Mouse (Mus musculus) thymus, postnatal 36 days (tissue): ENCODE data around the gene Ybx1.

Source experiments
- DNase-seq, 2 experiments: peaks; one replicate each; pipeline ENCODE4 v3.0.0; 2022; ENCODE audit warnings: mixed read lengths in 2 of 2

The Ybx1 gene

DNA sequence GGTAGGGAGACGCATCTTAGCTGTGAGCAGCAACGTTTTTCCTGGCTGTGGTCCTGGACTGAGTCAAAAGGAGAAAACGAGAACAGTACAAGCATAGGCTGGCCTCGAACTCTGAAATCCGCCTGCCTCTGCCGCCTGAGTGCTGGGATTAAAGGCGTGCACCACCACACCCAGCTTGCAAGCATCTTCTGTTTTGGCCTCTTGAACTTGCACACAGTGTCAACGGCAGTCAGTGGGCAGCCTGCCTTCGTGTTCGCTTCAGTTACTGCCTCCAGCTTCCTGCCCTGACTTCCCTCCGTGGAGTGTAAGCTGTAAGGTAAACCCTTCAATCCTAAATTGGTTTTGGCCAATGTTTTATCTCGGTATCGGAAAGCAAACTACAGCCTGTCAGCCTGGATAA is 27.8 kb downstream of the Ybx1 start:
- no peak for DNase-seq

DNA sequence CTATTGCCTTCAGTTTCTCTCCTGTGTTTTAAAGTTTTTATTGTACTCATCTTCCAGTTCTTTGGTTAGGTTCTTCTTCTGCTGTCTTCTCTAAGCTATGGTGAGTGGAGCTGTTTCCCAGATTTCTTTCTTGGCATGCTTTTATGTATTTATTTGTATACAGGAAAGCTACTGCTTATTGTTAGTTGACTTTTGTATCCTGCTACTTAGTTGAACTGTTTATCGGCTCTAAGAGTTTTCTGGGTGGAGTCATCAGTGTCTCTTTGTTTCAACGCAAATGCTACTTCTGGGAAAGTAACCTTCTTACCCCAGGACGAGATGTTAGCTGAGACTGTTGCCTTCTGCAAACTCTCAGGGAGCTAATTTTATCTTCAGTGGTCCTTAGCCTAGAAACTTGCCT is 30.9 kb downstream of the Ybx1 start:
- DNase-seq, result no peak

DNA sequence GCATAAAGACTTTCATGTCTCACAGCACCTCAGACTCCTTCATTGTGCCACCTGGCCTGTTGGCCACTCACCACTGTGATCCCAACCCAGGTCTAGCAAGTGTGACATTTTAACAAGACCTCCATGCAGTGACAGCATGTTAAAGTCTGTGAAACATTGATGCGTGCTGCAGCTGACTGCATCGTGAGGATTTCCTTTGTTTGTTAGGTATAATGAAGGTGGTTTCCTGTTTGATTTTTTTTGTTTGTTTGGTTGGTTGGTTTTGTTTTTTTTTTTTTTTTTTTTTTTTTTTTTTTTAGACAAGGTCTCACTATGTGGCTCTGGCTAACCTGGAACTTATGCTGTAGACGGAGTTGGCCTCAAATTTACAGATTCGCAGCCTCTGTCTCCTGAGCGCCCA is 31.9 kb downstream of the Ybx1 start:
- DNase-seq, result no peak

DNA sequence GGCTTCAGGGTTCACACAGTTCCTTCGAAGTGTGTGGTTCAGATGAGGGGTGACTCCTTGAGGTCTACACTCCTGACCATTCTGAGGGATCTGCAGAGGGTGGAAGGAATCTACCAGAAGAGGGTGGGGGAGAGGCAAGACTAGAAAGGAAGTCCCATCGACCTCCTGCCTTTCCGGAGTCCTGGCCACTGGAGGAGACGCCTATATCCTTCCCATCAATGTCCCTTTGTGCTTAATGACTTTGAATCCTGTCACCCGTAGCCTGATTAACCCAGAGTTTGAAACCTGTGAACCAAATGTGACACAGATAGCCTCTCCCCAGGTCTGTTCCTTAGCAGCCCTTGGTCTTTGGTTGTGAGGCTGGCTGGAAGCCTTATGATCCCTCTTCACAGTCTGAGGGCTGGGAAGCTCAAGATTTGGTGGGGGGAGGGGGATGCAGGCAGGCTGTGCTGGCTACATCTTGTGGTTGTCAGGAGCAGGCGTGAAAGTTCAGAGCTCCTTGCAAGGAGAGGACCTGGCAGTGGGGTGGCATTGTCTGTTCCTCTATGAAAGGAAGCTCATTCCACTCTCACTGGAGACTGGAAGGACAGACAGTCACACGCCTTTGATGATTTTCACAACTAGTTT is 33.2 kb downstream of the Ybx1 start:
- DNase-seq, result no peak

DNA sequence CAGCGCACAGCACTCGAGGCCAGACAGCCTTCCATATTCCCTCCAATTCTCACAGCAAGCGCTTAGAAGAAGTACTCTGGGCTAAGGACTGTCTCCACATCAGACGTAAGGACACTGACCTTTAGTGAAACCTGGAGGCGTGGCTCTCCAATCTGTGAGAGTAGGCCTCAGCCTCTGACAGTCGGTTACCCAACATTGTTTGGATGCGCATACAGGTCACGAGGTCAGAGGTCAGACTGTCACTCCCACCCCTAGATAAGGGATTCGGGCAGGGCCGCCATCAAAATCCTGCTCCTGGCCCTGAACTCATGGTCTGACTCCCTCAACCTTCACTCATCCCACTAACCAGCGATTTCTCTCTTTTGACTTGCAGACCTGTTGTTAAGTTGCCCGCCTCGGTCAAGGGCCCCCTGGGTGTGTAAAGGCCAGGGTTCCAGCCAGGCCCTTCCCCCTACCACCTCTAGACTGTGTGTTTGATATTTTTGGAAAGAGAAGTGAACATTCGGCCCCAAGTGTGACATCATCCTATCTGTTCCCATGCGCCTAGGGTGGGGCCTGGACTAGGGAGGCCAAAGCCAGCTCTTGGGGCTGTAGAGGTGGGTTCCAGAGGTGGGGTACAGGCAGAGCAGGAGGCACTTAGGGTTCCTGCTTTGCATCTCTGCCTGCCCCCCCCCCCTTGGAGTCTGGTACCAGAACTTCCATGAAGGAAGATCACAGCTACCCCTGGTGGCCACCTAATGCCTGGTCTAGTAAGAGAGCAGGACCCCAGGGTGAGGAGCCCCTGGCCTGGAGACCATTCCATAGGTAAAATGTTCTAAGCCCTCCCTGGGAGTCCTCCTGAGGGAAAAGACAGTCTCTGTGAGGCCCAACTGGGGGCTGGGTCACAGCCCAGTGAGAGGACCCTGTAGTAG is 34.8 kb downstream of the Ybx1 start:
- DNase-seq, result no peak

DNA sequence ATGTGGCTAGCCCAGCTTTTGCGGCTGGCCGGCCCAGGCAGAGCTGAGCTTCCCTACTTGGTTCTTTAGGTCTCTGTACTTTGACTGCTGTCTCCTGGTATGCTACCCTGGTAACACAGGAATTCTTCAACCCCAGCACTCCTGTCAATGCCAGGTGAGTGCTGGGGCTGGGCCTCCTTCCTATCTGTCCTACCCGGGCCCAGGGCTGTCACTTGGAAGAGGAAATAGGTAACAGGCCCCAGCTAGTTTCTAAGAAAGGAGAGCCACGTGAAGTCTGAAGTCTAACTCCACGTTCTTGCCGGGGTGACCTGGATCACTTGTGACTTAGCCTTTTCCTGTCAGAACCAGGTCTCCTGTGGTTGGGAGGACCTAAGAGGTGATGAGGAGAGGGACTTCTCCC is 37.3 kb downstream of the Ybx1 start:
- no peak for DNase-seq

DNA sequence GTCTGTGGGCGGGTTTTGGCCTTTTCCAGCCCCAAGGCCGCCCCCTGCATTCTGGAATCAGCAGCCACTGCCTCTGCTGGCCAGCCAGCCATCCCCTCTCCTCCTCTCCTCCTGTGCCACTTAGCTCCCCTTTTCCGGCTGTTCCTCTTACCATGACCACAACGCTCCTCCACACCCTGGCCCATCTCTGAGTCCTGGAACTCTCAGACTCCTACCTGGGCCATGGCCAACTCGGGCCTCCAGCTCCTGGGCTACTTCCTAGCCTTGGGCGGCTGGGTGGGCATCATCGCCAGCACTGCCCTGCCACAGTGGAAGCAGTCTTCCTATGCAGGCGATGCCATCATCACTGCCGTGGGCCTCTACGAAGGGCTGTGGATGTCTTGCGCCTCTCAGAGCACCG is 39.1 kb downstream of the Ybx1 start, which contains the start of gene Cldn19:
Cldn19 (plus strand) TSS at position 64 of the 400 bp plus-strand sequence.
- no peak for DNase-seq

DNA sequence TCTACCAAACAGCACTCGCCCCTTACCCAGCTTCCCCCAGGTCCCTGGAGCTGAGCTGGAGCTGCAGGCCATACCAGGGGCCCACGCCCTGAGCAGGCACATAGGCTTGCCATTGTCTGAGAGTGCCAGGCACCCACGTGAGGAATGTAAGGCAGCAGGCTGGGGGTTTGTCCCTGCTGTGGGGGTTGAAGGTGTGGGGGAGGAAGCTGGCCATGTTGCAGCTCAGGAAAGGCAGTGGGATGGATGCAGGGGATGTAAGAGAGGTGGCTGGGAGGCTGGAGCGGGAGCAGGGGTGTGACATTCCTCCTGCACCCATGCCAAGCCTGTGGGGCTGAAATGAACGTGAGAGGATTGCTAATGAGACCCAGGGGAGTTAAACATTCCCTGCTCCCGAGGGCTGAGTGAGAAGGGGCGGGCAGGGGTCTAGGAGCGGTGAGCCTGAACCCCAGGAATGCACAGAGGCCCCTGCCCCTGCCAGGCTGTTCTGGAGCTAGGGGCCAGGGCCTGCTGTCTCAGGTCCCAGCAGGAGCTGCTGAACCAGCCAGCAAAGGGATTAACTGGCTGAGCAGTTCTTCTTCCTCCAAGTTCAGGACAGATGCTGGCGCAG is 40.3 kb downstream of the Ybx1 start:
- DNase-seq, result no peak

DNA sequence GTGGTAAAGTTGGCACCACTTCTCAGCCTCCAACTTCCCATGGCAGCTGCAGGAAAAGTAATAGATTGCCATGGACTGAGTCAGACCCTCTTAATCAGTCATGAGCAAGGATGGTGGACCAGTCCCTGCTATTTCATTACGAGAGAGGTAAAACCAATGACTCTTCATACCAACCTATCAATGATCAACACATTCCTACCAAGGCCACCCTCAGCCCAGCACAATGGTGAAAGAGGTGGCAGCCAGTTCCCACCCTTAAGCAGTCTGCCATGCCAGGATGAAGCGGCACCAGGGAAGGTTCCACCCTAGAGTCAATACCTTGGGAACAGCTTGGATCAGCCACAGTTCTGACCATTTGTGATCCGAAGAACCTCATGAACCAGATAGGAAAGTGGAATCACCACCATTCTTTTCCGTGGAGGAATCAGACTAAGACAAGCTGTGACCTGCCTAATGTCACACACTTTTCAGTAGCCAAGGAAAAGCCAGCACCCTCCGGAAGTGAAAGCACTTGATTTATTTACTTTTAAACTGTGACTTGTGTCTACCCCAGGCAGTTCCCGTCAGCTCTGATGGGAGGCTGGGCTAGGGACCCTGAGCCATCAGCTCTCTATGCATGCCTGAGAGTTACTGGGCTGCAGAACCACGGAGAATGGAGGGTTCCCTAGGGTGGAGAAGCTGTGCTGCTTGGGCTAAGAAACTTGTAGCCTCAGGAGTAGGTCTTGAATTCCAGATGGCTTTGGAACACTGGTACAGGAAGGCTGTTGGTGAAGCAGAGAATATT is 42.2 kb downstream of the Ybx1 start:
- no peak for DNase-seq

DNA sequence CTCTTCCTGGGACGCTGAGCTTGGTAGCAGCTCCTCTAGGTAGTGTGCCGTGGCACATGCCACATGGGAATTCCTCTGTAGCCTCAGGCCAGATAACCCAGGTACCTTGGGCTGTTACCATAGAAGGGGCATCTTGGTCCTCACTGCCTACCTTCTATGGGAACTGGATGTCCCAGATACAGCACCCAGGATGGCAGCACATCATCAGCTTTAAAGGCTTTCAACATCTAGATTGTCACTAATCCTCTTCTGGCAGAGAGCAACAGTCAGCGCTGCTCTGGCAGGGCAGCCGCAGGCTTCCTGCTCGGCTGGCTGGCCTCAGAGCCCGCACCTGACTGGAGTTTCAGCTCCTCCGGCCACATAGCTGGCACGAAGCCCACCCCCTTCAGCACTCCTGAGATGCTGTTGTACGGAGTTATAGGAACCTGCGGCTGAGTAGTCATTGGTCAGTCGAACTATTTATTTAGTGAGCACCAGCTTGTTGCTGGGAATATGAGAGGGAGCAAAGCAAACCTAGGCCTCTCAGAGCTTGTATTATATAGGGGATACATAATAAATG is 45.9 kb downstream of the Ybx1 start:
- no peak for DNase-seq

DNA sequence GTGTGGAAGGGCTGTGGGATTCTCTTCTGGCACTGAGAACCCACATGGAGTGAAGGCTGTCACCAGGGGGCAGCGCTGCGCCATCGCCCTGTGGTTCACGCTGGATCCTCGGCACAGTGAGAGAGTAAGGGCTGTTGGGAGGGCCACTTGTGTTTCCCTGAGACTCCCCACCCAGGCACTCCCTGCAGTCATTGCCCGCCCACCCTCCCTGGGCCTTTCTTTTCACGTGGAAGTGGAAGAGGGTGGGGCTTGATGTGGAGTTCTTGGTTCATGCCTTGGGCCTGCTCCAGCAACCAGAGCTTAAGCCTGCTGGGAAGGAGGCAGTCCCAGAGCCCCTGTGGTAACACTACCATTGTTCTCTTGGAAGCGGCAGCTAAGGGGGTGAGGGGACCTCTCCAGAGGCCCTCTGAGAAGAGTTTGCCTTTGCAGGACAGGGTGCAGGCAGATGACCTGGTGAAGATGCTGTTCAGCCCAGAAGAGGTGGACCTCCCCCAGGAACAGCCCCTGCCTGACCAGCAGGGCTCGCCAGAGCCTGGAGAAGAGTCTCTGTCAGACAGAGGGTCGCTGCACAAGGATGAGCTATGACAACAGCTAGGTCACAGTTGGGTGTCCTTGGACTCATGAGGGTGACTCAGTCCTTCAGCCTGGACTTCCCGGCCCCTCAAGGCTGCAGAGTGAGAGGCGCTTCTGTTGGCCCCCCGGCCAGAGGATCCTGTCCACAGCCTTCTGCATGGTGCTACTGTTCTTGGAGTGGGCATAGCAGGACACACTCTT is 46.8 kb downstream of the Ybx1 start:
- peak; percentile 77 to 81 for DNase-seq

DNA sequence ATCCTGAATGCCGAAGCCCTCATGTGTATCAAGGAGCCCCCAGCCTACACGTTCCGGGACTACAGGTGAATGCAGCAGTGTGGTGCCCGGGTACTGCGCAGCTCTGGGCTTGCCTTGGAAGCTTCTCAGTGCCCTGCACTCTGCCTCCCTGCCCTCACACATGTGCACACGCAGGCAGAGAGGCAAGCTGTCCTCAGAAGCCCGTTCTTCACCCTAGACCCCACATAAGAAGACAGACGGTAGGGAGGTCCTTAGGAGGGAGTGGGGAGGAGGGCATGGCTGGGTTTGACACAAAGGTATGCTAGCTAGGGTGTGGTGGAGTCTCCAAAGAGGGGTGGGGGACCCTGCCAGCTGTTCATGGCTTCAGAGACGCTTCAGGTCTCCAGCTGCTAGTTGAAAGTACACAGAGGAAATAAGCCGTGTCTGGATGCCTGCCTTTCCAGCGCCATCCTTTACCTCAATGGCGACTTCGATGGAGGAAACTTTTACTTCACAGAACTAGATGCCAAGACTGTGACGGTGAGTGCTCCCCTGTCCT is 47.6 kb downstream of the Ybx1 start:
- DNase-seq, result peak; percentile 24 to 48

DNA sequence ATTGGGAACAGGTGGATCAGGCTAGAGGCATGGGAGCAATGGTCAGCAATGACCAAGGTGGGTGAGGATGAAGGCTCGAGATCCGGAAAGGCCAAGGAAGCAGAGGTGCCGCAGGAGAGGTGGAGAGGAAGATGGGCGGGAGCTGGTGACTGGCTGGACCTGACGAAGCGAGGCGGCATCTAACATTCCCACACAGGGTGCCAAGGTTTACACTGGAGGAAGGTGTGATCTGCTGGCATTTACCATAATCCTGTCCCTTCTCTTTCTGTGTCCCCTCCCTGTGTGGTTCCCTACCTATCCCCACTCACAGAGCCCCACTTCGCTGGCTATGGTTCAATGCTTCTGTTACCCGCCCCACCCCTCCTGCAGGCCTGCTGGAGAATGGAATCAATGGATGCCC is 48.4 kb downstream of the Ybx1 start:
- no peak for DNase-seq

DNA sequence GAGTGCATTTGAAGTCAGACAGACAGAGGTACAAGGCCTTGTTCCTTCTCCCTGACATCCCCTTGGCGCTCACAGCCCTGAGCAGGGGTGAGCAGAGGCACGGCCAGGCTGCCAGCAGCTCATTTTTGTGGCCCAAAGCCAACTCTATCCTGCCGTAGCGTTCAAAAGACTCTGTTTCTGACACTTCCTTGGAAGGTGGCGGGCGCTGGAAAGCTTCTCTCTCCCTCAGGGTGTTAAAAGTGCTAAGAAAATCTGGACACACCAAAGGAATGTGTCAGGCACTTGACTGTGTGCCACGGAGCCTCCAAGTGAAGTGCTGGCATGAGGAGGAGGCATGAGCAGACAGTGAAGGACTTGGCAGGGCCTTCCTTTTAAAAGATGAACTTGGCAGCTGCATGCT is 48.8 kb downstream of the Ybx1 start:
- no peak for DNase-seq

DNA sequence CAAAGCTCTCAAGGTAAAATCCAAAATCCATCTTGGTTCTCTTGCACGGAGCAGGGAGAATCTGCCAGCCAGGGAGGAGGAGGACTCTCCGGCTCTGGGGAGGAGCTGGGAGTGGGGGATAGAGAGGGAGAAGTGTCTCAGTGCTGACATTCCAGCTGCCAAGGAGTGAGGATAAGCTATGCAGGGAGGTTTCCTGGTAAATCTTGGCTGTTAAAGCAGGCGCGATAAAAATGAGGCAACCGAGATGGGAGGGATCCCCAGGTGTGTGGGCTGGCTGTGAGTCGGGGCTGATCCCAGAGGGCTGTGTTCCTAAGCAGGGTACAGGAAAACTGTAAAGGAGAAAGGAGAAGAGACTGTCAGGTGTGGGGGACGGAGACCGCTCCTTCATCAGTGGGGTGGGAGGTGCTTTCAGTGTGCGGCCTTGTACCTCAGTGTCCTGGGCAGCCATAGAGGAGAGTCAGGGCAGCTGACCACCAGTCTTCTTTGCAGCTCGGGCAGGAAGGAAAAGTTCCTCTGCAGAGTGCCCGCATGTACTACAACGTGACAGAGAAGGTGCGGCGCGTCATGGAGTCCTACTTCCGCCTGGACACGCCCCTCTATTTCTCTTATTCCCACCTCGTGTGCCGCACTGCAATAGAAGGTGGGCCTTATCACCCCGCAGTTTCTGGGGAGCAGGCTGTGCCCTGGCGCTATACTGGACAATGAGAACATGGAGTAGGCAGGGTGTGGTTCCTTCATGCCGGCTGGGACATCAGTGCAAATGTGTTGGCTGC is 49.8 kb downstream of the Ybx1 start:
- no peak for DNase-seq

DNA sequence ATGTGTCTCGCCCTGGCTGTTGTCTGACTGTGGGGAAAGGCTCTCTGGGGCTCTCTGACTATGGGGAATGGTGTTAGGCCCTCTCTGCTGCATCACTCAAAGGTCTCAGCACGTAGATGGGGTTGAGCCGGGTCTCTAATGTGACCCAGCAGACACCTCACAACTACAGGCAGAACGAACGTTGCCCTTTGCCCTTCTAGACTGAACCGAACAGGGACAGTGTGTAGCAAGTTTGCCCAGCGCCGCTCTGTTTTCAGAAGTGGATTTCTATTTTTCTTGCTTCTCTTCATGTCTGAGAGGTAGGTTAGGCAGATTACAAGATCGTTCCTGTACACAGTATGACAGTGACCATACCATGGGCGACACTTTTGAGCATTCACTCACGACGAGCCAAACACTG is 51.8 kb downstream of the Ybx1 start:
- DNase-seq, result no peak

DNA sequence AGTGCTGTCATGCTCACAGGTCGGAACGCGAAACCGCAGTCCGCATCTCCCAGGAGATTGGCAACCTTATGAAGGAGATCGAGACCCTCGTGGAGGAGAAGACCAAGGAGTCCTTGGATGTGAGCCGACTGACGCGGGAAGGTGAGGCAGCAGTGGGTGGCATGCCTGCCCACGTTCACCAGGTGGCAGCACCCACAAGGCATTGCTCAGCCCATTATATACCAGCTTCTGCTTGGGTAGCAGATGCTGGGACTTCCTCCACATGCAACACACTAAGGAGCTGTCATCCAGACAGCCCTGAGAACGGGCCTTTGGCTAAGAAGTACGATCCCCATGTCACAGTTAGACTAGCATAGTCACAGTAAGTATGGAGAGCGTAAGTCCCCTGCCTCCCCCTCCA is 52.7 kb downstream of the Ybx1 start:
- peak; percentile 45 for DNase-seq

DNA sequence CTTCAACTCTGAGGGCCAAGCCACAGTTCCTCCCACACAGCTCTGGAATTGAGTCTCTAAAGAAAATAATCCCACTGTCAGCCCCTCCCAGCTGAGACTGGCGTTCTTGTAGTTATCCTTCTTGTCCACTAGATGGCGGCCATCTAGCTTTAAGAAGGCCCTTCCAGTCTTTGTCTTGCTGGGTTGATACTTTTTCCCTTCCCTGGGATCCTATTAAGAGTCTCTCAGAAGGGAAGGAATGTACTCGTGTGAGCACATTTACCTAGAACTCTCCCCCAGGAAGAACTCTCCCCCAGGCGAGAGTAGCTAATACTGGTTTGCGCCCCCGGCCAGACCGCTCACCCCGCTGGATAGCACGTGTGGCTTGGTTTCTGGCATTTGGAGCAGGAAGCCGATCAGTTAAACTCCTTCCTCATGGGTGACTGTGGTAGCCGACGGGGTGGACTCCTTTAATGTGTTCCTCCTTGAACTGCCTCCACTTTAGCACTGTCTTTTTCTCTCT is 55.2 kb downstream of the Ybx1 start:
- DNase-seq, result peak; percentile 21 to 22

DNA sequence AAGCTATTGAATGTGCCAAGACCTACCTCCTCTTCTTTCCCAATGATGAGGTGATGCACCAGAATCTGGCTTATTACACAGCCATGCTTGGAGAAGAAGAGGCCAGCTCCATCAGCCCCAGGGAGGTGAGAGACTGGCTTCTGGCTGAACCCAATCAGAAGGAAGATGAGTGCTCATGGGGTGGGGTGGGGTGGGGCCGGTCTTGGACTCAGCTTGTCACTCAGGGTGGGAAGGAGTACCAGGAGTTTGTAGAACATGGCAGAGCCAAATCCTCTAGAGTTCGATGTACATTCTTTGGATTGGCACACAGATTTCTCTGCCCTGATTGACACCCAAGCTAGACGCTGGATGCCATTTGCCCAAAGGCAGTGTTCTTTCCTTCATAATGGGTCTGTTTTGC is 55.7 kb downstream of the Ybx1 start:
- DNase-seq, result no peak

DNA sequence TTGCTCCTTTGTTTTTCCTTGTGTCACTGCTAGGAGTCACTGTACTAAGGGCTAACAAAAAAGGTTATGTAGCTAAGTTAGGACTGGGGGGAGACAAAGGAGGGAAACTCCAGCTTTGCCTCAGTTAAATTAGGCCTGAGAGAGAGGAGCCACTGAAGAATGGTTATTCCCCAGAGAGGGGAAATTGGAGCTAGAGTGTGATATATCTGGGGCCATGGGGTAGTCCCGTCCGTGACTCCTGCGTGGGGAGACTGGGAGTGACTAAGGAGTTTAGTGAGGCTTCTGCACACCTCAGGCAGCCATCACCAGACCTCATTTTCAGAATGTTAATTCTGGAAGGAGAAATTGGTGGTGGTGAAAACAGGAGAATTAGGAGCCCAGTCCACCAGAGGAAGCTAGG is 60.1 kb downstream of the Ybx1 start:
- DNase-seq, result no peak
